11 mouse cellular contexts compared by ENCODE assay signal in genomic region chr7:24850162-24850561, GRCm38 (mm10). TPM values are rescaled to one million over a fixed set of nuclear protein-coding genes. Genes with fewer than 3 reads are reported as not detected.
A peak's percentile ranks its signal among the peaks of the same experiment; 100 is the strongest.
DNase-seq lines count a peak whose midpoint lies in the region; ATAC-seq and TF ChIP-seq lines count a peak whose summit lies in the region.
"Had no signal": no experiment of that assay in that cellular context is flagged by ENCODE, and none has a peak within 500 bp of the region (broad histone marks: within the 10 kb centered on the region; RNA-seq: fewer than 3 reads in every experiment).

No protein-coding gene starts in this region.

- no peak for ATAC-seq in liver, embryonic 14.5 days (ENCODE audit: insufficient read depth)
- ATAC-seq in intestine, postnatal 0 days = no peak
- no peak for ATAC-seq in forebrain, embryonic 11.5 days (replicated peaks; ENCODE audit: low FRiP score)

- peaks cover 2% of the 10 kb centered on the region; the same call in 1 of the 2 replicates for H3K4me1 ChIP-seq in kidney, adult 2 months (ENCODE audit: control insufficient read depth, insufficient read depth, low read length)
- H3K4me1 ChIP-seq in ES-Bruce4 (ENCODE audit: control insufficient read depth, insufficient read depth, low read length) = peaks cover 2% of the 10 kb centered on the region
- peaks cover 47 to 59% of the 10 kb centered on the region in 2 experiments for H3K4me1 ChIP-seq in liver, embryonic 14.5 days (replicated peaks; ENCODE audit: control insufficient read depth in 2 of 2, insufficient read depth in 2 of 2, low read length in 1 of 2)
- H3K4me1 ChIP-seq in intestine, postnatal 0 days (replicated peaks; ENCODE audit: control insufficient read depth, insufficient read depth, low read length) = no peaks in the 10 kb centered on the region
- H3K4me1 ChIP-seq in forebrain, embryonic 11.5 days (replicated peaks; ENCODE audit: control insufficient read depth, insufficient read depth, low read length) = no peaks in the 10 kb centered on the region

- H3K4me3 ChIP-seq in kidney, adult 2 months (ENCODE audit: insufficient read depth, low read depth, low read length) = no peak overlapping the region
- peak overlapping the region; percentile 11 for H3K4me3 ChIP-seq in ES-Bruce4 (ENCODE audit: low read depth, low read length)
- H3K4me3 ChIP-seq in liver, embryonic 14.5 days (ENCODE audit: insufficient read depth in 1 of 2, low read depth in 2 of 2, low read length in 2 of 2) = peak overlapping the region; percentile 31 to 53
- H3K4me3 ChIP-seq in intestine, postnatal 0 days (ENCODE audit: low read depth, low read length) = no peak overlapping the region
- no peak overlapping the region for H3K4me3 ChIP-seq in forebrain, embryonic 11.5 days (ENCODE audit: low read depth, low read length)
- H3K4me3 ChIP-seq: midbrain, embryonic 12.5 days had no signal

- 28% methylated on average over 5 of the region's 5 CpGs for WGBS in kidney, adult 2 months
- whole genome bisulfite sequencing in liver, embryonic 14.5 days (ENCODE audit: insufficient replicate concordance) = 24% methylated on average over 5 of the region's 5 CpGs
- WGBS in intestine, postnatal 0 days = 18% methylated on average over 5 of the region's 5 CpGs
- WGBS in forebrain, embryonic 11.5 days = 28% methylated on average over 5 of the region's 5 CpGs

- H3K36me3 ChIP-seq in kidney, adult 2 months (ENCODE audit: control insufficient read depth, insufficient read depth, low read length) = no peaks in the 10 kb centered on the region
- H3K36me3 ChIP-seq in ES-Bruce4 (ENCODE audit: control insufficient read depth, insufficient read depth, low read length, poor library complexity, severe bottlenecking) = no peaks in the 10 kb centered on the region
- H3K36me3 ChIP-seq in liver, embryonic 14.5 days (replicated peaks; ENCODE audit: control insufficient read depth, insufficient read depth, low read depth) = no peaks in the 10 kb centered on the region
- no peaks in the 10 kb centered on the region for H3K36me3 ChIP-seq in intestine, postnatal 0 days (ENCODE audit: control insufficient read depth, insufficient read depth)
- no peaks in the 10 kb centered on the region for H3K36me3 ChIP-seq in forebrain, embryonic 11.5 days (ENCODE audit: control insufficient read depth, insufficient read depth, low read length)
- H3K36me3 ChIP-seq: midbrain, embryonic 12.5 days had no signal

- H3K9ac ChIP-seq in ES-Bruce4 (ENCODE audit: low read depth, poor library complexity, severe bottlenecking) = peak overlapping the region; percentile 77; the same call in 1 of the 2 replicates
- peak overlapping the region; percentile 10 for H3K9ac ChIP-seq in liver, embryonic 14.5 days (replicated peaks)
- H3K9ac ChIP-seq in intestine, postnatal 0 days (ENCODE audit: low read depth, low read length) = no peak overlapping the region
- H3K9ac ChIP-seq in forebrain, embryonic 11.5 days (ENCODE audit: low read length) = no peak overlapping the region
- H3K9ac ChIP-seq: midbrain, embryonic 12.5 days had no signal

- peak; percentile 4 for DNase-seq in kidney, adult 9 months
- no peak for DNase-seq in kidney, adult 2 months
- peak; percentile 45 for DNase-seq in fat pad, adult 2 months (ENCODE audit: extremely low read depth, low read depth, low spot score)
- no peak for DNase-seq in liver, embryonic 14.5 days (ENCODE audit: low read depth in 3 of 3, low spot score in 3 of 3)
- no peak for DNase-seq in forebrain, embryonic 11.5 days (ENCODE audit: low spot score)
- no peak for DNase-seq in gastrocnemius, postnatal 4 days (ENCODE audit: low spot score in 2 of 2)

- TF ChIP-seq CTCF in kidney, adult 2 months (conservative IDR thresholded peaks at IDR 0.05; ENCODE audit: insufficient read depth, insufficient read length, low read depth, low read length) = no peak
- TF ChIP-seq CTCF in ES-Bruce4 (IDR thresholded peaks at IDR 0.05; ENCODE audit: low read depth, low read length) = no peak
- TF ChIP-seq CTCF in liver, embryonic 14.5 days (IDR thresholded peaks at IDR 0.05; ENCODE audit: low read depth) = no peak
- TF ChIP-seq CTCF in intestine, postnatal 0 days (IDR thresholded peaks at IDR 0.05; ENCODE audit: low read depth) = no peak

- H3K9me3 ChIP-seq in ES-Bruce4 (replicated peaks; ENCODE audit: control insufficient read depth, insufficient read depth, low read length, poor library complexity, severe bottlenecking) = no peaks in the 10 kb centered on the region
- no peaks in the 10 kb centered on the region for H3K9me3 ChIP-seq in liver, embryonic 14.5 days (ENCODE audit: control insufficient read depth, low read length)
- no peaks in the 10 kb centered on the region for H3K9me3 ChIP-seq in intestine, postnatal 0 days (ENCODE audit: control insufficient read depth)
- no peaks in the 10 kb centered on the region for H3K9me3 ChIP-seq in forebrain, embryonic 11.5 days (ENCODE audit: control insufficient read depth, low read length)
- H3K9me3 ChIP-seq: midbrain, embryonic 12.5 days had no signal

- peak overlapping the region; percentile 56 for H3K4me2 ChIP-seq in liver, embryonic 14.5 days (ENCODE audit: low read depth)
- no peak overlapping the region for H3K4me2 ChIP-seq in intestine, postnatal 0 days (replicated peaks; ENCODE audit: low read depth)
- H3K4me2 ChIP-seq in forebrain, embryonic 11.5 days (ENCODE audit: low read depth, low read length, severe bottlenecking) = no peak overlapping the region
- H3K4me2 ChIP-seq: midbrain, embryonic 12.5 days had no signal

- H3K27me3 ChIP-seq in kidney, adult 2 months (replicated peaks; ENCODE audit: control insufficient read depth, insufficient read depth, low read length) = no peaks in the 10 kb centered on the region
- H3K27me3 ChIP-seq in ES-Bruce4 (ENCODE audit: control insufficient read depth, insufficient read depth, low read length, poor library complexity, severe bottlenecking) = no peaks in the 10 kb centered on the region
- H3K27me3 ChIP-seq in liver, embryonic 14.5 days (ENCODE audit: control insufficient read depth, insufficient read depth, low read length) = no peaks in the 10 kb centered on the region
- H3K27me3 ChIP-seq in intestine, postnatal 0 days (replicated peaks; ENCODE audit: control insufficient read depth, insufficient read depth, low read length) = no peaks in the 10 kb centered on the region
- no peaks in the 10 kb centered on the region for H3K27me3 ChIP-seq in forebrain, embryonic 11.5 days (ENCODE audit: control insufficient read depth, insufficient read depth, low read length)
- H3K27me3 ChIP-seq: midbrain, embryonic 12.5 days had no signal

- TF ChIP-seq EP300 in ES-Bruce4 (IDR thresholded peaks at IDR 0.05; ENCODE audit: insufficient read depth, low read depth, low read length) = peak; percentile 82
- TF ChIP-seq EP300 in liver, embryonic 14.5 days (IDR thresholded peaks at IDR 0.05; ENCODE audit: low read depth) = no peak

- H3K27ac ChIP-seq in kidney, adult 2 months (ENCODE audit: insufficient read depth, low read depth, low read length) = no peak overlapping the region
- peak overlapping the region; percentile 40 for H3K27ac ChIP-seq in ES-Bruce4 (ENCODE audit: insufficient read depth, low read length)
- H3K27ac ChIP-seq in liver, embryonic 14.5 days = peak overlapping the region; percentile 95
- H3K27ac ChIP-seq in intestine, postnatal 0 days (ENCODE audit: low read depth, low read length) = no peak overlapping the region
- H3K27ac ChIP-seq in forebrain, embryonic 11.5 days (ENCODE audit: low read depth, low read length) = no peak overlapping the region
- H3K27ac ChIP-seq: midbrain, embryonic 12.5 days had no signal

- TF ChIP-seq POLR2A in kidney, adult 2 months (IDR thresholded peaks at IDR 0.05; ENCODE audit: low read depth, low read length) = no peak
- TF ChIP-seq POLR2A in ES-Bruce4 (IDR thresholded peaks at IDR 0.05; ENCODE audit: insufficient read depth, low read length) = no peak

RNA-seq across cellular contexts. Expression of gene Gm9844, which starts 11.9 kb away (rescaled TPM):
- 0.94 and 2.2 TPM in 2 replicates for polyA plus RNA-seq in kidney, adult 2 months (2012; rRNA removed)
- polyA plus RNA-seq in ES-Bruce4 (2011; ENCODE audit: insufficient read depth, insufficient read length, low read depth, missing spikeins) = 21.9 and 24.9 TPM in 2 replicates
- polyA plus RNA-seq in liver, embryonic 14.5 days (2012; rRNA removed) = 0.37 and 1.5 TPM in 2 replicates
- polyA plus RNA-seq in liver, embryonic 14.5 days (2014; fragmentation: Nextera tagmentation; extraction: Ambion mirVana) = 1.3 and 2.2 TPM in 2 replicates
- 20.6 and 28.0 TPM in 2 replicates for polyA plus RNA-seq in intestine, postnatal 0 days (2015; fragmentation: Nextera tagmentation; extraction: Ambion mirVana)
- 15.5 and 15.9 TPM in 2 replicates for polyA plus RNA-seq in forebrain, embryonic 11.5 days (2014; fragmentation: Nextera tagmentation; extraction: Ambion mirVana)
- 1 to 10 TPM; 1.2 to 2.0 TPM for total RNA-seq in gastrocnemius, postnatal 4 days (2021)
- total RNA-seq: heart, adult 18-20 months had no signal

RNA-seq across cellular contexts. Expression of gene Lypd4, which starts 19.6 kb away (rescaled TPM):
- polyA plus RNA-seq in kidney, adult 2 months (2012; rRNA removed) = 0.14 and 0.23 TPM in 2 replicates
- polyA plus RNA-seq in ES-Bruce4 (2011; ENCODE audit: insufficient read depth, insufficient read length, low read depth, missing spikeins) = not detected in 2 replicates
- polyA plus RNA-seq in liver, embryonic 14.5 days (2012; rRNA removed) = not detected in 2 replicates
- polyA plus RNA-seq in liver, embryonic 14.5 days (2014; fragmentation: Nextera tagmentation; extraction: Ambion mirVana) = not detected in 2 replicates
- not detected in 2 replicates for polyA plus RNA-seq in intestine, postnatal 0 days (2015; fragmentation: Nextera tagmentation; extraction: Ambion mirVana)
- not detected in 2 replicates for polyA plus RNA-seq in forebrain, embryonic 11.5 days (2014; fragmentation: Nextera tagmentation; extraction: Ambion mirVana)
- not detected for total RNA-seq in gastrocnemius, postnatal 4 days (2021)
- total RNA-seq: adrenal gland, postnatal 14 days; heart, adult 18-20 months had no signal
- polyA plus RNA-seq: midbrain, embryonic 12.5 days had no signal

RNA-seq across cellular contexts. Expression of gene Dmrtc2, which starts 19.7 kb away (rescaled TPM):
- 0.11 TPM in 1 of 2 replicates, not detected in the other for polyA plus RNA-seq in kidney, adult 2 months (2012; rRNA removed)
- 0.75 and 1.1 TPM in 2 replicates for polyA plus RNA-seq in ES-Bruce4 (2011; ENCODE audit: insufficient read depth, insufficient read length, low read depth, missing spikeins)
- polyA plus RNA-seq in liver, embryonic 14.5 days (2012; rRNA removed) = not detected in 2 replicates
- not detected in 2 replicates for polyA plus RNA-seq in liver, embryonic 14.5 days (2014; fragmentation: Nextera tagmentation; extraction: Ambion mirVana)
- not detected in 2 replicates for polyA plus RNA-seq in intestine, postnatal 0 days (2015; fragmentation: Nextera tagmentation; extraction: Ambion mirVana)
- polyA plus RNA-seq in forebrain, embryonic 11.5 days (2014; fragmentation: Nextera tagmentation; extraction: Ambion mirVana) = not detected in 2 replicates
- not detected for total RNA-seq in gastrocnemius, postnatal 4 days (2021)
- total RNA-seq: adrenal gland, postnatal 14 days; heart, adult 18-20 months had no signal
- polyA plus RNA-seq: midbrain, embryonic 12.5 days had no signal

RNA-seq across cellular contexts. Expression of gene Rps19, which starts 34.0 kb away (rescaled TPM):
- 468 and 618 TPM in 2 replicates for polyA plus RNA-seq in kidney, adult 2 months (2012; rRNA removed)
- polyA plus RNA-seq in ES-Bruce4 (2011; ENCODE audit: insufficient read depth, insufficient read length, low read depth, missing spikeins) = 2,100 and 2,446 TPM in 2 replicates
- polyA plus RNA-seq in liver, embryonic 14.5 days (2012; rRNA removed) = 418 and 615 TPM in 2 replicates
- polyA plus RNA-seq in liver, embryonic 14.5 days (2014; fragmentation: Nextera tagmentation; extraction: Ambion mirVana) = 1,649 and 1,654 TPM in 2 replicates
- polyA plus RNA-seq in intestine, postnatal 0 days (2015; fragmentation: Nextera tagmentation; extraction: Ambion mirVana) = 1,134 and 1,200 TPM in 2 replicates
- 1,722 and 1,731 TPM in 2 replicates for polyA plus RNA-seq in forebrain, embryonic 11.5 days (2014; fragmentation: Nextera tagmentation; extraction: Ambion mirVana)
- total RNA-seq in gastrocnemius, postnatal 4 days (2021) = 1,000 to 10,000 TPM; 1,082 to 1,250 TPM

RNA-seq across cellular contexts. Expression of gene Cd79a, which starts 47.0 kb away (rescaled TPM):
- polyA plus RNA-seq in kidney, adult 2 months (2012; rRNA removed) = 2.0 and 27.1 TPM in 2 replicates
- 2.8 and 2.9 TPM in 2 replicates for polyA plus RNA-seq in ES-Bruce4 (2011; ENCODE audit: insufficient read depth, insufficient read length, low read depth, missing spikeins)
- 0.81 and 1.0 TPM in 2 replicates for polyA plus RNA-seq in liver, embryonic 14.5 days (2012; rRNA removed)
- polyA plus RNA-seq in liver, embryonic 14.5 days (2014; fragmentation: Nextera tagmentation; extraction: Ambion mirVana) = 1.4 and 2.0 TPM in 2 replicates
- 0.23 and 0.26 TPM in 2 replicates for polyA plus RNA-seq in intestine, postnatal 0 days (2015; fragmentation: Nextera tagmentation; extraction: Ambion mirVana)
- polyA plus RNA-seq in forebrain, embryonic 11.5 days (2014; fragmentation: Nextera tagmentation; extraction: Ambion mirVana) = 0.31 and 0.37 TPM in 2 replicates
- under 1 TPM; 0.31 to 0.98 TPM for total RNA-seq in gastrocnemius, postnatal 4 days (2021)

Comparison
In these comparisons a context has a peak if more than half of its experiments do, and no peak if none do; other contexts are left out.
1. DNase-seq: peak in kidney, adult 9 months (single experiment) and fat pad, adult 2 months (single experiment); none in kidney, adult 2 months (single experiment), liver, embryonic 14.5 days (0 of 3), forebrain, embryonic 11.5 days (single experiment) and gastrocnemius, postnatal 4 days (0 of 2).
2. H3K27ac ChIP-seq: peak in ES-Bruce4 (single experiment) and liver, embryonic 14.5 days (single experiment); none in kidney, adult 2 months (single experiment), intestine, postnatal 0 days (single experiment) and forebrain, embryonic 11.5 days (single experiment).
3. H3K4me3 ChIP-seq: peak in ES-Bruce4 (single experiment) and liver, embryonic 14.5 days (2 of 2); none in kidney, adult 2 months (single experiment), intestine, postnatal 0 days (single experiment) and forebrain, embryonic 11.5 days (single experiment).
4. H3K9ac ChIP-seq: peak in ES-Bruce4 (single experiment) and liver, embryonic 14.5 days (single experiment); none in intestine, postnatal 0 days (single experiment) and forebrain, embryonic 11.5 days (single experiment).